Mouse (Mus musculus): ENCODE data around the gene Egln1. TPM values are rescaled to one million over a fixed set of nuclear protein-coding genes. Genes with fewer than 3 reads are reported as not detected.

Gene Egln1
- 3.2 and 3.3 TPM in 2 replicates for polyA plus RNA-seq (2015; fragmentation: Nextera tagmentation; extraction: Ambion mirVana)

DNA sequence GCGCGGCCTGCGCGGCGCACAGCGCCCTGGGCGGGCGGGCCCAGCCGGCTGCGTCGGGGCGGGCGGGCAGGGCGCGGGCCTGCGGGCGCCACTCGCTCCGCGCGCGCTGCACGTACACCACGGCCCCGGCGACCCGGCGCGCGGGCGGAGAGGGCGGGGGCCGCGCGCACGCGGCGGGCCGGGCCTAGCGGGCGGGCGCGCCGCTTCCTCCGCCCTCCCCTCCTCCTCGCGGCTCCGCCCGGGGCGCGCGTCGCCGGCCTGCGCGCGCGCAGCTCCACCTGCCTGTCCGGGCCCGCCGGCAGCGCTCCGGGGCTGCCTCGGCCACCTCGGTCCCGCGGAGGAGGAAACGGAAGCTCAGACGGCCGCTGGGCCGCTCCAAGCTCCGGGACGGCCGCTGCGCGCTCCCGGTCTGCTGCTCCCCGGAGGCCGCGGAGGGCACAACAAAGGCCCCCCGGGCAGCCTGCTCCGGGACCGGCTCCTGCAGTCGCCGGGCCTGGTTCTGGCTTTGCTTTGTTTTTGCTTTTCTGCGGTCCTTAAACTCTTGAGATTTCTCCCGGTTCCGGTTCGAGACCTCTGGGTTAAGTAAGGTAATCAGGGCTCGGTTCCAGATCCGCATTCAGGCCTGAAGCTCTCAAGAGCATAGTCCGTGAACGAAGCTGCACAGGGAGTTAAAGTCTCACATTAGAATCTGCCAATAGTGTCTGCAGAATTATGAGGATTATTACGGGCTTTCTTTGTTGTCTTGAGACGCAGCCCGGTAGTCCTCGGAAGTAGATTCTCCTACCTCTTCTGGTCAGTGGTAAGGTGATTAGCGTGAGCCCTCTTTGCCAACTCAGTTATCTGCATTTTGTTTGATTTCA is at the start of gene Egln1:
TSS of gene Egln1 (minus strand) at position 116 of the 860 bp plus-strand sequence.
- no peaks in the 10 kb centered on the region for H3K9me3 ChIP-seq (ENCODE audit: low read length)
- peak within 1 kb of the TSS; percentile 95 for H3K4me2 ChIP-seq (ENCODE audit: low read depth, low read length)
- ATAC-seq (peak; percentile 93), DNase-seq (peak; percentile 84)
- H3K27me3 ChIP-seq (ENCODE audit: insufficient read depth, low read length), result no peaks in the 10 kb centered on the region
- no peaks in the 10 kb centered on the region for H3K36me3 ChIP-seq (replicated peaks; ENCODE audit: insufficient read depth, low read length)
- H3K4me1 ChIP-seq (ENCODE audit: insufficient read depth), result peaks cover 30% of the 10 kb centered on the region
- H3K27ac ChIP-seq (ENCODE audit: low read depth), result peak within 1 kb of the TSS; percentile 93
- peak within 1 kb of the TSS; percentile 77 for H3K4me3 ChIP-seq (ENCODE audit: low read depth, low read length)
- TF ChIP-seq EP300 (IDR thresholded peaks at IDR 0.05; ENCODE audit: low read depth) (no peak), CTCF (IDR thresholded peaks at IDR 0.05; ENCODE audit: low read depth) (0 out of 2 replicates have a peak, but pooled peaks have one; percentile 13)
- WGBS (ENCODE audit: insufficient replicate concordance), result under 1% methylated on average over 37 of the region's 98 CpGs
- H3K9ac ChIP-seq (replicated peaks), result peak within 1 kb of the TSS; percentile 80

DNA sequence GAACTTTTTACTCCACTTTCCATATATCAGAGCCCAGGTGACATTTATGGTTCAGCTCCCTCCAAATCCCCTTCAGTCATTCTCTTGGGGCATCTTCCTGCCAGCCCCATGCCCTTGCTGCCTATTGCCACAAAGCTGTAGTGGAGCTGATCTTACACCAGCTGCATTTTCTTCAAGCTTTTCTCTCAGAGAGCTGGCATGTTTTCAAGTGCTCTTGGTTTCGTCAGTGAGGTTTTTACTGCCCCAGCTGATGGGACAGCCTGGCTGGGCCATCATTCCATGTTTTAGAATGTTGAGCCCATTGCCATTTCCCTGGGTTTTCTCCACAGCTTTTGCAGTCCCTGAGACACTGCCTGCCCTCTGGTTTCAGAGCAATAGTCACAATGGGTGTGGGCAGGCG is 46.7 kb upstream of the Egln1 start:
- Histone ChIP-seq H3K4me1 (ENCODE audit: insufficient read depth) (peaks cover 4% of the 10 kb centered on the region; the same call in 1 of the 2 replicates), H3K27me3 (ENCODE audit: insufficient read depth, low read length) (no peaks in the 10 kb centered on the region), H3K9me3 (ENCODE audit: low read length) (peaks cover 3% of the 10 kb centered on the region; the same call in 1 of the 2 replicates), H3K4me2 (ENCODE audit: low read depth, low read length) (no peak overlapping the region), H3K27ac (ENCODE audit: low read depth) (no peak overlapping the region), H3K4me3 (ENCODE audit: low read depth, low read length) (no peak overlapping the region), H3K9ac (replicated peaks) (no peak overlapping the region), H3K36me3 (replicated peaks; ENCODE audit: insufficient read depth, low read length) (no peaks in the 10 kb centered on the region)
- TF ChIP-seq CTCF (IDR thresholded peaks at IDR 0.05; ENCODE audit: low read depth), result no peak
- no peak for TF ChIP-seq EP300 (IDR thresholded peaks at IDR 0.05; ENCODE audit: low read depth)
- ATAC-seq (no peak), DNase-seq (no peak)
- WGBS (ENCODE audit: insufficient replicate concordance), result 69% methylated on average over 2 of the region's 2 CpGs

GRCm38 (mm10) chr8:124991668-124991926 is 42.5 kb upstream of the Egln1 start:
- Histone ChIP-seq H3K4me1 (ENCODE audit: insufficient read depth) (peaks cover 4% of the 10 kb centered on the region; the same call in 1 of the 2 replicates), H3K4me2 (ENCODE audit: low read depth, low read length) (peak overlapping the region; percentile 42; the same call in 1 of the 2 replicates), H3K36me3 (replicated peaks; ENCODE audit: insufficient read depth, low read length) (no peaks in the 10 kb centered on the region), H3K4me3 (ENCODE audit: low read depth, low read length) (no peak overlapping the region), H3K27ac (ENCODE audit: low read depth) (no peak overlapping the region), H3K27me3 (ENCODE audit: insufficient read depth, low read length) (no peaks in the 10 kb centered on the region), H3K9ac (replicated peaks) (no peak overlapping the region), H3K9me3 (ENCODE audit: low read length) (no peaks in the 10 kb centered on the region)
- ATAC-seq (no peak), DNase-seq (no peak)
- TF ChIP-seq EP300 (IDR thresholded peaks at IDR 0.05; ENCODE audit: low read depth) (no peak), CTCF (IDR thresholded peaks at IDR 0.05; ENCODE audit: low read depth) (no peak)
- 31% methylated on average over 6 of the region's 6 CpGs for WGBS (ENCODE audit: insufficient replicate concordance)

GRCm38 (mm10) chr8:124990923-124991667 is 42.0 kb upstream of the Egln1 start:
- Histone ChIP-seq H3K4me3 (ENCODE audit: low read depth, low read length) (no peak overlapping the region), H3K36me3 (replicated peaks; ENCODE audit: insufficient read depth, low read length) (no peaks in the 10 kb centered on the region), H3K9ac (replicated peaks) (no peak overlapping the region), H3K9me3 (ENCODE audit: low read length) (no peaks in the 10 kb centered on the region), H3K27me3 (ENCODE audit: insufficient read depth, low read length) (no peaks in the 10 kb centered on the region), H3K4me1 (ENCODE audit: insufficient read depth) (peaks cover 4% of the 10 kb centered on the region; the same call in 1 of the 2 replicates), H3K27ac (ENCODE audit: low read depth) (no peak overlapping the region), H3K4me2 (ENCODE audit: low read depth, low read length) (peak overlapping the region; percentile 42; the same call in 1 of the 2 replicates)
- 11% methylated on average over 17 of the region's 17 CpGs for WGBS (ENCODE audit: insufficient replicate concordance)
- ATAC-seq (no peak), DNase-seq (no peak)
- TF ChIP-seq EP300 (IDR thresholded peaks at IDR 0.05; ENCODE audit: low read depth) (no peak), CTCF (IDR thresholded peaks at IDR 0.05; ENCODE audit: low read depth) (no peak)

- no peaks in the 10 kb centered on the region for H3K36me3 ChIP-seq (replicated peaks; ENCODE audit: insufficient read depth, low read length)
- 0 out of 2 replicates have a peak, but pooled peaks cover 7% of the 10 kb centered on the region for H3K9me3 ChIP-seq (ENCODE audit: low read length)
- peak; percentile 37 for TF ChIP-seq CTCF (IDR thresholded peaks at IDR 0.05; ENCODE audit: low read depth)
- TF ChIP-seq EP300 (IDR thresholded peaks at IDR 0.05; ENCODE audit: low read depth), result no peak
- no peak for DNase-seq
- 76% methylated on average over 8 of the region's 8 CpGs for WGBS (ENCODE audit: insufficient replicate concordance)
- no peak overlapping the region for H3K9ac ChIP-seq (replicated peaks)
- H3K4me2 ChIP-seq (ENCODE audit: low read depth, low read length), result no peak overlapping the region
- H3K4me3 ChIP-seq (ENCODE audit: low read depth, low read length), result no peak overlapping the region
- H3K27ac ChIP-seq (ENCODE audit: low read depth), result no peak overlapping the region
- H3K27me3 ChIP-seq (ENCODE audit: insufficient read depth, low read length), result no peaks in the 10 kb centered on the region
- no peak for ATAC-seq
- H3K4me1 ChIP-seq (ENCODE audit: insufficient read depth), result no peaks in the 10 kb centered on the region
These were observed 31.7 kb upstream of the Egln1 start for GRCm38 (mm10) chr8:124980828-124981227.

- H3K4me3 ChIP-seq (ENCODE audit: low read depth, low read length), result no peak overlapping the region
- WGBS (ENCODE audit: insufficient replicate concordance), result 79% methylated on average over 3 of the region's 3 CpGs
- H3K4me1 ChIP-seq (ENCODE audit: insufficient read depth), result no peaks in the 10 kb centered on the region
- no peaks in the 10 kb centered on the region for H3K36me3 ChIP-seq (replicated peaks; ENCODE audit: insufficient read depth, low read length)
- 0 out of 2 replicates have a peak, but pooled peaks cover 7% of the 10 kb centered on the region for H3K9me3 ChIP-seq (ENCODE audit: low read length)
- ATAC-seq (no peak), DNase-seq (no peak)
- H3K4me2 ChIP-seq (ENCODE audit: low read depth, low read length), result no peak overlapping the region
- no peaks in the 10 kb centered on the region for H3K27me3 ChIP-seq (ENCODE audit: insufficient read depth, low read length)
- TF ChIP-seq CTCF (IDR thresholded peaks at IDR 0.05; ENCODE audit: low read depth) (peak; percentile 59), EP300 (IDR thresholded peaks at IDR 0.05; ENCODE audit: low read depth) (no peak)
- no peak overlapping the region for H3K27ac ChIP-seq (ENCODE audit: low read depth)
- no peak overlapping the region for H3K9ac ChIP-seq (replicated peaks)
These were observed 30.9 kb upstream of the Egln1 start for GRCm38 (mm10) chr8:124980036-124980435.

Data from liver, postnatal 0 days (tissue).